Mouse (Mus musculus) intestine, embryonic 15.5 days (tissue): Measurements from ENCODE around the gene Eif3l. TPM values are rescaled to one million over a fixed set of nuclear protein-coding genes. Genes with fewer than 3 reads are reported as not detected.

Source experiments
- ATAC-seq: fragments of 200-750 bp; cut with Nextera tagmentation; 2 replicates; pipeline ENCODE4 v1.8.0; 2017; ENCODE audit warnings: moderate TSS enrichment, moderate library complexity
- H3K27ac ChIP-seq: fragments of 300-500 bp; sonication (generic); 2 replicates; pipeline ENCODE4 v1.5.1; 2015; ENCODE audit warnings: mild to moderate bottlenecking, inconsistent platforms
- H3K27me3 ChIP-seq: fragments of 300-500 bp; sonication (generic); replicated peaks from 2 replicates; pipeline ENCODE4 v1.6.1; 2015; ENCODE audit warnings: inconsistent platforms
- H3K36me3 ChIP-seq: fragments of 300-500 bp; sonication (generic); 2 replicates; pipeline ENCODE4 v1.6.1; 2015; ENCODE audit warnings: inconsistent platforms
- H3K4me1 ChIP-seq: fragments of 300-500 bp; sonication (generic); replicated peaks from 2 replicates; pipeline ENCODE4 v1.6.1; 2015; ENCODE audit warnings: inconsistent platforms
- H3K4me2 ChIP-seq: fragments of 300-500 bp; sonication (generic); replicated peaks from 2 replicates; pipeline ENCODE4 v1.6.1; 2015; ENCODE audit warnings: mild to moderate bottlenecking, inconsistent platforms
- H3K4me3 ChIP-seq: fragments of 300-500 bp; sonication (generic); replicated peaks from 2 replicates; pipeline ENCODE4 v1.5.1; 2015; ENCODE audit warnings: inconsistent platforms
- H3K9ac ChIP-seq: fragments of 300-500 bp; sonication (generic); 2 replicates; pipeline ENCODE4 v1.6.1; 2015; ENCODE audit warnings: inconsistent platforms
- H3K9me3 ChIP-seq: fragments of 300-500 bp; sonication (generic); 2 replicates; pipeline ENCODE4 v1.6.1; 2016; ENCODE audit warnings: inconsistent platforms
- WGBS: fragments of 180-500 bp; shearing (Covaris S2); methylation state at CpG from one replicate; pipeline ENCODE4 v1.1.7; 2015; 5-methylcytosine and 5-hydroxymethylcytosine counted together
- polyA plus RNA-seq: library from polyadenylated mRNA; unstranded; fragments of >200 nt; fragmentation: Nextera tagmentation; extraction: Ambion mirVana; gene quantifications from 2 replicates; pipeline ENCODE4 v1.2.1, GENCODE M21; 2015

Eif3l gene
- polyA plus RNA-seq, 1 experiment from 2014 or later: 241 TPM

- Histone ChIP-seq H3K4me3 (no peak overlapping the region), H3K4me2 (no peak overlapping the region), H3K9me3 (no peaks in the 10 kb centered on the region), H3K9ac (no peak overlapping the region), H3K27me3 (no peaks in the 10 kb centered on the region), H3K4me1 (peaks cover 11% of the 10 kb centered on the region), H3K36me3 (peaks cover 43% of the 10 kb centered on the region), H3K27ac (peak overlapping the region; percentile 70; the same call in 1 of the 2 replicates)
- WGBS: 81% methylated on average over 2 of the region's 2 CpGs
- no peak for ATAC-seq
Measured at GRCm38 (mm10) chr15:79052366-79052765, 22.6 kb upstream of the Eif3l start.

- no peak overlapping the region for H3K9ac ChIP-seq
- H3K4me1 ChIP-seq: 0 out of 2 replicates have a peak, but pooled peaks cover 7% of the 10 kb centered on the region
- H3K27ac ChIP-seq: no peak overlapping the region
- H3K27me3 ChIP-seq: no peaks in the 10 kb centered on the region
- no peak overlapping the region for H3K4me3 ChIP-seq
- no peak overlapping the region for H3K4me2 ChIP-seq
- H3K36me3 ChIP-seq: peaks cover 49% of the 10 kb centered on the region
- WGBS: 87% methylated on average over 7 of the region's 7 CpGs
- ATAC-seq: no peak
- H3K9me3 ChIP-seq: no peaks in the 10 kb centered on the region
Measured at GRCm38 (mm10) chr15:79056601-79057000, 18.4 kb upstream of the Eif3l start.

- Histone ChIP-seq H3K4me2 (no peak overlapping the region), H3K4me1 (0 out of 2 replicates have a peak, but pooled peaks cover 7% of the 10 kb centered on the region), H3K4me3 (no peak overlapping the region), H3K9me3 (no peaks in the 10 kb centered on the region), H3K27ac (no peak overlapping the region), H3K27me3 (no peaks in the 10 kb centered on the region), H3K36me3 (peaks cover 46% of the 10 kb centered on the region), H3K9ac (no peak overlapping the region)
- WGBS: 84% methylated on average over 6 of the region's 6 CpGs
- no peak for ATAC-seq
Measured at GRCm38 (mm10) chr15:79057850-79058249, 17.1 kb upstream of the Eif3l start.

GRCm38 (mm10) chr15:79060887-79061565 is 14.0 kb upstream of the Eif3l start:
- H3K9ac ChIP-seq: no peak overlapping the region
- peaks cover 18% of the 10 kb centered on the region; the same call in 1 of the 2 replicates for H3K4me1 ChIP-seq
- peak overlapping the region; percentile 28; the same call in 1 of the 2 replicates for H3K4me2 ChIP-seq
- no peaks in the 10 kb centered on the region for H3K9me3 ChIP-seq
- peaks cover 17% of the 10 kb centered on the region for H3K36me3 ChIP-seq
- no peak for ATAC-seq
- H3K4me3 ChIP-seq: no peak overlapping the region
- 80% methylated on average over 14 of the region's 14 CpGs for WGBS
- H3K27me3 ChIP-seq: no peaks in the 10 kb centered on the region
- H3K27ac ChIP-seq: no peak overlapping the region

GRCm38 (mm10) chr15:79062376-79063159 is 12.4 kb upstream of the Eif3l start, which contains the start of gene Ankrd54:
Ankrd54 (minus strand) TSS chr15:79062893.
- ATAC-seq: peak; percentile 99
- peaks cover 18% of the 10 kb centered on the region; the same call in 1 of the 2 replicates for H3K4me1 ChIP-seq
- WGBS: under 1% methylated on average over 80 of the region's 80 CpGs
- H3K36me3 ChIP-seq: peaks cover 6% of the 10 kb centered on the region; the same call in 1 of the 2 replicates
- H3K27ac ChIP-seq: peak within 1 kb of the TSS; percentile 64
- H3K9me3 ChIP-seq: no peaks in the 10 kb centered on the region
- H3K4me3 ChIP-seq: peak within 1 kb of the TSS; percentile 83
- H3K27me3 ChIP-seq: no peaks in the 10 kb centered on the region
- H3K4me2 ChIP-seq: peak within 1 kb of the TSS; percentile 73
- H3K9ac ChIP-seq: peak within 1 kb of the TSS; percentile 82

GRCm38 (mm10) chr15:79063160-79063740 is 11.7 kb upstream of the Eif3l start:
- H3K9me3 ChIP-seq: no peaks in the 10 kb centered on the region
- peak overlapping the region; percentile 54 for H3K4me2 ChIP-seq
- H3K4me3 ChIP-seq: peak overlapping the region; percentile 15; the same call in 1 of the 2 replicates
- H3K36me3 ChIP-seq: peaks cover 6% of the 10 kb centered on the region; the same call in 1 of the 2 replicates
- 8% methylated on average over 14 of the region's 14 CpGs for WGBS
- H3K4me1 ChIP-seq: peaks cover 21% of the 10 kb centered on the region; the same call in 1 of the 2 replicates
- ATAC-seq: no peak
- H3K9ac ChIP-seq: 0 out of 2 replicates have a peak overlapping the region, but pooled peaks have one; percentile 6
- no peaks in the 10 kb centered on the region for H3K27me3 ChIP-seq
- peak overlapping the region; percentile 7 for H3K27ac ChIP-seq

- no peaks in the 10 kb centered on the region for H3K36me3 ChIP-seq
- WGBS: 39% methylated on average over 8 of the region's 8 CpGs
- peak overlapping the region; percentile 54 for H3K27ac ChIP-seq
- H3K9ac ChIP-seq: no peak overlapping the region
- H3K4me3 ChIP-seq: no peak overlapping the region
- no peak overlapping the region for H3K4me2 ChIP-seq
- H3K9me3 ChIP-seq: no peaks in the 10 kb centered on the region
- peaks cover 22% of the 10 kb centered on the region; the same call in 1 of the 2 replicates for H3K4me1 ChIP-seq
- no peaks in the 10 kb centered on the region for H3K27me3 ChIP-seq
- ATAC-seq: no peak
Measured at GRCm38 (mm10) chr15:79065086-79065770, 9.8 kb upstream of the Eif3l start.

GRCm38 (mm10) chr15:79066276-79066675 is 8.7 kb upstream of the Eif3l start:
- ATAC-seq: no peak
- Histone ChIP-seq H3K27me3 (no peaks in the 10 kb centered on the region), H3K9ac (no peak overlapping the region), H3K36me3 (no peaks in the 10 kb centered on the region), H3K27ac (no peak overlapping the region; the same call in 1 of the 2 replicates), H3K9me3 (no peaks in the 10 kb centered on the region), H3K4me1 (peaks cover 18% of the 10 kb centered on the region; the same call in 1 of the 2 replicates), H3K4me3 (no peak overlapping the region), H3K4me2 (no peak overlapping the region)
- WGBS: 34% methylated on average over 2 of the region's 2 CpGs

GRCm38 (mm10) chr15:79067631-79068030 is 7.3 kb upstream of the Eif3l start:
- H3K27me3 ChIP-seq: no peaks in the 10 kb centered on the region
- no peaks in the 10 kb centered on the region for H3K9me3 ChIP-seq
- peak overlapping the region; percentile 20 for H3K4me2 ChIP-seq
- WGBS: 46% methylated on average over 3 of the region's 3 CpGs
- H3K4me3 ChIP-seq: no peak overlapping the region
- peak overlapping the region; percentile 82 for H3K27ac ChIP-seq
- H3K36me3 ChIP-seq: no peaks in the 10 kb centered on the region
- H3K9ac ChIP-seq: no peak overlapping the region
- peaks cover 16% of the 10 kb centered on the region; the same call in 1 of the 2 replicates for H3K4me1 ChIP-seq
- ATAC-seq: peak; percentile 5; the same call in 1 of the 2 replicates

- ATAC-seq: peak; percentile 64
- H3K4me3 ChIP-seq: no peak overlapping the region
- no peak overlapping the region for H3K9ac ChIP-seq
- H3K27me3 ChIP-seq: no peaks in the 10 kb centered on the region
- peaks cover 14% of the 10 kb centered on the region; the same call in 1 of the 2 replicates for H3K4me1 ChIP-seq
- WGBS: 62% methylated on average over 3 of the region's 3 CpGs
- no peaks in the 10 kb centered on the region for H3K9me3 ChIP-seq
- H3K4me2 ChIP-seq: peak overlapping the region; percentile 20
- no peaks in the 10 kb centered on the region for H3K36me3 ChIP-seq
- H3K27ac ChIP-seq: peak overlapping the region; percentile 82
Measured at GRCm38 (mm10) chr15:79068416-79068815, 6.6 kb upstream of the Eif3l start.

GRCm38 (mm10) chr15:79071117-79072039 is 3.6 kb upstream of the Eif3l start:
- H3K4me1 ChIP-seq: peaks cover 17% of the 10 kb centered on the region; the same call in 1 of the 2 replicates
- no peak overlapping the region for H3K9ac ChIP-seq
- H3K9me3 ChIP-seq: no peaks in the 10 kb centered on the region
- no peak overlapping the region for H3K27ac ChIP-seq
- 67% methylated on average over 5 of the region's 5 CpGs for WGBS
- H3K27me3 ChIP-seq: no peaks in the 10 kb centered on the region
- no peak overlapping the region for H3K4me2 ChIP-seq
- ATAC-seq: no peak
- no peak overlapping the region for H3K4me3 ChIP-seq
- H3K36me3 ChIP-seq: peaks cover under 1% of the 10 kb centered on the region; the same call in 1 of the 2 replicates
